Mouse (Mus musculus): ENCODE measurements around the gene Kif19a. TPM values are rescaled to one million over a fixed set of nuclear protein-coding genes. Genes with fewer than 3 reads are reported as not detected.

Gene Kif19a
- total RNA-seq, 2 experiments from 2014 or later: 0.67 to 1.1 TPM

- DNase-seq: no peak
Measured at GRCm38 (mm10) chr11:114807686-114808427, 42.7 kb downstream of the Kif19a start.

- no peak for DNase-seq
Measured at GRCm38 (mm10) chr11:114809371-114809770, 44.2 kb downstream of the Kif19a start.

GRCm38 (mm10) chr11:114810344-114810743 lies 45.2 kb downstream of the Kif19a start:
- no peak for DNase-seq

- peak; percentile 97 for DNase-seq
Measured at GRCm38 (mm10) chr11:114812731-114813240, 47.6 kb downstream of the Kif19a start.

GRCm38 (mm10) chr11:114814873-114815592 lies 49.8 kb downstream of the Kif19a start:
- no peak for DNase-seq

GRCm38 (mm10) chr11:114816934-114817333 lies 51.7 kb downstream of the Kif19a start:
- no peak for DNase-seq

- no peak for DNase-seq
Measured at GRCm38 (mm10) chr11:114818185-114818584, 53.0 kb downstream of the Kif19a start.

GRCm38 (mm10) chr11:114819110-114819509 lies 53.9 kb downstream of the Kif19a start:
- DNase-seq: no peak

GRCm38 (mm10) chr11:114820444-114820843 lies 55.3 kb downstream of the Kif19a start:
- DNase-seq: no peak

GRCm38 (mm10) chr11:114821325-114821724 lies 56.1 kb downstream of the Kif19a start:
- no peak for DNase-seq

- DNase-seq: peak; percentile 53
Measured at GRCm38 (mm10) chr11:114822727-114823126, 57.5 kb downstream of the Kif19a start.

GRCm38 (mm10) chr11:114823199-114823725 lies 58.1 kb downstream of the Kif19a start:
- no peak for DNase-seq

GRCm38 (mm10) chr11:114826686-114827085 lies 61.5 kb downstream of the Kif19a start:
- no peak for DNase-seq

GRCm38 (mm10) chr11:114829499-114830432 lies 64.6 kb downstream of the Kif19a start:
- DNase-seq: peak; percentile 67

- no peak for DNase-seq
Measured at GRCm38 (mm10) chr11:114830433-114830773, 65.2 kb downstream of the Kif19a start.

- DNase-seq: no peak
Measured at GRCm38 (mm10) chr11:114833166-114833565, 68.0 kb downstream of the Kif19a start.

Other genes with a start within 250 kb of the Kif19a start
- gene Rpl38, start 96.9 kb upstream of the Kif19a start, total RNA-seq (2021): 1,000 to 10,000 TPM; 1,144 to 1,253 TPM
- gene Ttyh2, start 90.0 kb upstream of the Kif19a start, total RNA-seq (2021): 10 to 100 TPM; 61.1 to 63.0 TPM
- gene Dnaic2, start 38.0 kb upstream of the Kif19a start, total RNA-seq (2021): under 1 TPM; 0.55 to 0.57 TPM
- under 1 TPM; 0.21 to 0.33 TPM for gene Btbd17, start 30.6 kb downstream of the Kif19a start, total RNA-seq (2021)
- not detected for gene Gpr142, start 33.5 kb downstream of the Kif19a start, total RNA-seq (2021)
- 10 to 100 TPM; 26.2 to 27.9 TPM for gene Gprc5c, start 85.8 kb downstream of the Kif19a start, total RNA-seq (2021)
- 1 to 10 TPM; 1.3 to 1.5 TPM for gene Cd300a, start 124.7 kb downstream of the Kif19a start, total RNA-seq (2021)
- gene Cd300lb, start 169.0 kb downstream of the Kif19a start, total RNA-seq (2021): 1 to 10 TPM in 1 of 2 experiments, under 1 TPM in 1; 0.63 to 1.6 TPM
- gene Cd300c, start 203.8 kb downstream of the Kif19a start, total RNA-seq (2021): not detected
- 1 to 10 TPM in 1 of 2 experiments, under 1 TPM in 1; 0.64 to 1.1 TPM for gene Cd300ld, start 224.5 kb downstream of the Kif19a start, total RNA-seq (2021)
- 1 to 10 TPM; 2.3 to 2.9 TPM for gene Cd300c2, start 236.5 kb downstream of the Kif19a start, total RNA-seq (2021)

Data from adrenal gland, postnatal 10 days (tissue).